In genomic region chr11:59921265-59921664, GRCm38 (mm10) we compare ENCODE assay signal across 9 mouse cellular contexts. TPM values are rescaled to one million over a fixed set of nuclear protein-coding genes. Genes with fewer than 3 reads are reported as not detected.
DNase-seq lines count a peak whose midpoint lies in the region; ATAC-seq and TF ChIP-seq lines count a peak whose summit lies in the region.
"Had no signal": no experiment of that assay in that cellular context is flagged by ENCODE, and none has a peak within 500 bp of the region (broad histone marks: within the 10 kb centered on the region; RNA-seq: fewer than 3 reads in every experiment).

No protein-coding gene starts in this region.

- intact Hi-C loops in left cerebral cortex, postnatal 10 days (cut with DNase I): no loop called here

- no peak for ATAC-seq in limb, embryonic 11.5 days (ENCODE audit: insufficient number of reproducible peaks, low FRiP score, low TSS enrichment, low read depth)
- ATAC-seq in intestine, embryonic 16.5 days: peak; percentile 78
- ATAC-seq in liver, embryonic 13.5 days (ENCODE audit: low read depth): peak; percentile 66; the same call in 1 of the 2 replicates
- ATAC-seq in stomach, postnatal 0 days (ENCODE audit: low FRiP score, low TSS enrichment): peak; percentile 80
- ATAC-seq: forebrain, embryonic 16.5 days had no signal

- WGBS in limb, embryonic 11.5 days: 8% methylated on average over 7 of the region's 7 CpGs
- WGBS in limb, embryonic 10.5 days: 12% methylated on average over 7 of the region's 7 CpGs
- WGBS in intestine, embryonic 16.5 days: 15% methylated on average over 7 of the region's 7 CpGs
- WGBS in liver, embryonic 13.5 days (ENCODE audit: insufficient replicate concordance): 37% methylated on average over 7 of the region's 7 CpGs
- 26% methylated on average over 7 of the region's 7 CpGs for WGBS in stomach, postnatal 0 days

- TF ChIP-seq EP300 in stomach, postnatal 0 days (optimal IDR thresholded peaks at IDR 0.05): no peak

- no peak overlapping the region for H3K4me3 ChIP-seq in limb, embryonic 11.5 days (ENCODE audit: low read depth, low read length)
- H3K4me3 ChIP-seq in limb, embryonic 10.5 days: no peak overlapping the region
- 0 out of 2 replicates have a peak overlapping the region, but pooled peaks have one; percentile 8 for H3K4me3 ChIP-seq in intestine, embryonic 16.5 days (ENCODE audit: low read length)
- peak overlapping the region; percentile 18 for H3K4me3 ChIP-seq in liver, embryonic 13.5 days (replicated peaks)
- peak overlapping the region; percentile 15; the same call in 1 of the 2 replicates for H3K4me3 ChIP-seq in stomach, postnatal 0 days (ENCODE audit: low read depth, low read length)

- peak overlapping the region; percentile 17; the same call in 1 of the 2 replicates for H3K4me2 ChIP-seq in limb, embryonic 11.5 days (ENCODE audit: low read depth, severe bottlenecking)
- peak overlapping the region; percentile 37; the same call in 1 of the 2 replicates for H3K4me2 ChIP-seq in intestine, embryonic 16.5 days (ENCODE audit: low read depth, low read length)
- H3K4me2 ChIP-seq in liver, embryonic 13.5 days: peak overlapping the region; percentile 40
- H3K4me2 ChIP-seq in stomach, postnatal 0 days (replicated peaks; ENCODE audit: low read depth): peak overlapping the region; percentile 38

- no peaks in the 10 kb centered on the region for H3K9me3 ChIP-seq in limb, embryonic 11.5 days (ENCODE audit: control insufficient read depth, low read length)
- H3K9me3 ChIP-seq in limb, embryonic 10.5 days (replicated peaks): no peaks in the 10 kb centered on the region
- H3K9me3 ChIP-seq in intestine, embryonic 16.5 days (ENCODE audit: control insufficient read depth, low read length): no peaks in the 10 kb centered on the region
- H3K9me3 ChIP-seq in liver, embryonic 13.5 days (replicated peaks): no peaks in the 10 kb centered on the region
- no peaks in the 10 kb centered on the region for H3K9me3 ChIP-seq in stomach, postnatal 0 days (ENCODE audit: control insufficient read depth, low read length)

- H3K9ac ChIP-seq in limb, embryonic 11.5 days (ENCODE audit: low read length): no peak overlapping the region; the same call in 1 of the 2 replicates
- H3K9ac ChIP-seq in intestine, embryonic 16.5 days (ENCODE audit: low read depth, low read length): no peak overlapping the region
- H3K9ac ChIP-seq in liver, embryonic 13.5 days: no peak overlapping the region
- peak overlapping the region; percentile 23; the same call in 1 of the 2 replicates for H3K9ac ChIP-seq in stomach, postnatal 0 days (ENCODE audit: low read length)

- no peak overlapping the region for H3K27ac ChIP-seq in limb, embryonic 11.5 days (replicated peaks; ENCODE audit: low read depth, low read length)
- no peak overlapping the region for H3K27ac ChIP-seq in limb, embryonic 10.5 days
- H3K27ac ChIP-seq in intestine, embryonic 16.5 days (ENCODE audit: low read length): 0 out of 2 replicates have a peak overlapping the region, but pooled peaks have one; percentile 2
- H3K27ac ChIP-seq in liver, embryonic 13.5 days: no peak overlapping the region
- H3K27ac ChIP-seq in stomach, postnatal 0 days (replicated peaks): no peak overlapping the region

- no peak for TF ChIP-seq CTCF in stomach, postnatal 0 days (IDR thresholded peaks at IDR 0.05; ENCODE audit: low read depth)

- H3K4me1 ChIP-seq in limb, embryonic 11.5 days (ENCODE audit: control insufficient read depth, insufficient read depth, low read length): no peaks in the 10 kb centered on the region
- H3K4me1 ChIP-seq in limb, embryonic 10.5 days: peaks cover 6% of the 10 kb centered on the region
- peaks cover 3% of the 10 kb centered on the region; the same call in 1 of the 2 replicates for H3K4me1 ChIP-seq in intestine, embryonic 16.5 days (ENCODE audit: control insufficient read depth, insufficient read depth, low read length)
- H3K4me1 ChIP-seq in liver, embryonic 13.5 days (replicated peaks): peaks cover 55% of the 10 kb centered on the region
- no peaks in the 10 kb centered on the region for H3K4me1 ChIP-seq in stomach, postnatal 0 days (replicated peaks; ENCODE audit: control insufficient read depth, insufficient read depth)

- peak; percentile 34 for DNase-seq in limb, embryonic 11.5 days (ENCODE audit: low spot score)
- no peak for DNase-seq in limb, embryonic 10.5 days (ENCODE audit: low spot score)
- DNase-seq in liver, embryonic 13.5 days: peak; percentile 47
- DNase-seq in stomach, postnatal 0 days (ENCODE audit: low spot score): peak; percentile 74
- no peak for DNase-seq in adrenal gland, postnatal 14 days
- DNase-seq in testis, postnatal 10 days (ENCODE audit: low spot score): no peak
- DNase-seq in left cerebral cortex, postnatal 10 days (ENCODE audit: extremely low spot score in 1 of 2, low spot score in 2 of 2): no peak

- no peaks in the 10 kb centered on the region for H3K36me3 ChIP-seq in limb, embryonic 11.5 days (ENCODE audit: control insufficient read depth, insufficient read depth, low read length)
- H3K36me3 ChIP-seq in limb, embryonic 10.5 days: no peaks in the 10 kb centered on the region
- H3K36me3 ChIP-seq in intestine, embryonic 16.5 days (ENCODE audit: control insufficient read depth, insufficient read depth, low read length): no peaks in the 10 kb centered on the region
- no peaks in the 10 kb centered on the region for H3K36me3 ChIP-seq in liver, embryonic 13.5 days
- H3K36me3 ChIP-seq in stomach, postnatal 0 days (ENCODE audit: control insufficient read depth, insufficient read depth, low read length): no peaks in the 10 kb centered on the region

- no peaks in the 10 kb centered on the region for H3K27me3 ChIP-seq in limb, embryonic 11.5 days (ENCODE audit: control insufficient read depth, insufficient read depth, low read length)
- H3K27me3 ChIP-seq in limb, embryonic 10.5 days (ENCODE audit: low read depth, poor library complexity, severe bottlenecking): no peaks in the 10 kb centered on the region
- no peaks in the 10 kb centered on the region for H3K27me3 ChIP-seq in intestine, embryonic 16.5 days (replicated peaks; ENCODE audit: control insufficient read depth, insufficient read depth, low read length)
- no peaks in the 10 kb centered on the region for H3K27me3 ChIP-seq in liver, embryonic 13.5 days
- no peaks in the 10 kb centered on the region for H3K27me3 ChIP-seq in stomach, postnatal 0 days (ENCODE audit: control insufficient read depth, insufficient read depth, low read length)

RNA-seq across cellular contexts. Expression of gene Med9, which starts 26.7 kb away (rescaled TPM):
- polyA plus RNA-seq in limb, embryonic 11.5 days (2014; fragmentation: Nextera tagmentation; extraction: Ambion mirVana): 44.9 and 45.5 TPM in 2 replicates
- 50.1 and 55.7 TPM in 2 replicates for polyA plus RNA-seq in limb, embryonic 10.5 days (2016; fragmentation: Nextera tagmentation; extraction: Ambion mirVana)
- polyA plus RNA-seq in intestine, embryonic 16.5 days (2015; fragmentation: Nextera tagmentation; extraction: Ambion mirVana): 33.0 and 33.4 TPM in 2 replicates
- polyA plus RNA-seq in liver, embryonic 13.5 days (2015; fragmentation: Nextera tagmentation; extraction: Ambion mirVana): 26.2 and 26.8 TPM in 2 replicates
- 27.7 and 27.8 TPM in 2 replicates for polyA plus RNA-seq in stomach, postnatal 0 days (2015; fragmentation: Nextera tagmentation; extraction: Ambion mirVana)
- 27.0 and 27.8 TPM in 2 replicates for total RNA-seq in adrenal gland, postnatal 14 days (2021)
- 10 to 100 TPM; 29.3 to 29.9 TPM for total RNA-seq in left cerebral cortex, postnatal 10 days (2021)

RNA-seq across cellular contexts. Expression of gene Rasd1, which starts 43.5 kb away (rescaled TPM):
- 1.1 and 1.2 TPM in 2 replicates for polyA plus RNA-seq in limb, embryonic 11.5 days (2014; fragmentation: Nextera tagmentation; extraction: Ambion mirVana)
- 1.0 and 1.1 TPM in 2 replicates for polyA plus RNA-seq in limb, embryonic 10.5 days (2016; fragmentation: Nextera tagmentation; extraction: Ambion mirVana)
- polyA plus RNA-seq in intestine, embryonic 16.5 days (2015; fragmentation: Nextera tagmentation; extraction: Ambion mirVana): 2.0 and 2.3 TPM in 2 replicates
- 1.0 and 1.2 TPM in 2 replicates for polyA plus RNA-seq in liver, embryonic 13.5 days (2015; fragmentation: Nextera tagmentation; extraction: Ambion mirVana)
- 1.3 TPM in 2 replicates for polyA plus RNA-seq in stomach, postnatal 0 days (2015; fragmentation: Nextera tagmentation; extraction: Ambion mirVana)
- total RNA-seq in adrenal gland, postnatal 14 days (2021): 29.0 and 38.0 TPM in 2 replicates
- total RNA-seq in left cerebral cortex, postnatal 10 days (2021): 1 to 10 TPM; 2.4 to 4.6 TPM

Comparison
In these comparisons a context has a peak if more than half of its experiments do, and no peak if none do; other contexts are left out.
1. DNase-seq: peak in limb, embryonic 11.5 days (single experiment), liver, embryonic 13.5 days (single experiment) and stomach, postnatal 0 days (single experiment); none in limb, embryonic 10.5 days (single experiment), adrenal gland, postnatal 14 days (single experiment), testis, postnatal 10 days (single experiment) and left cerebral cortex, postnatal 10 days (0 of 2).
2. H3K4me3 ChIP-seq: peak in intestine, embryonic 16.5 days (single experiment), liver, embryonic 13.5 days (single experiment) and stomach, postnatal 0 days (single experiment); none in limb, embryonic 11.5 days (single experiment) and limb, embryonic 10.5 days (single experiment).
3. Peak in every context shown above with its lines, with median percentiles within 50 percentile points of each other: H3K4me2 ChIP-seq.